Mouse (Mus musculus): ENCODE data around the gene Arhgap19. TPM values are rescaled to one million over a fixed set of nuclear protein-coding genes. Genes with fewer than 3 reads are reported as not detected.
A peak's percentile ranks its signal among the peaks of the same experiment; 100 is the strongest.

The Arhgap19 gene
- polyA plus RNA-seq, 1 experiment from 2014 or later = 13.6 TPM

- ATAC-seq (replicated peaks; ENCODE audit: extremely low read depth, insufficient read depth, low FRiP score) = no peak
- 76% methylated on average over 4 of the region's 4 CpGs for WGBS
Measured at GRCm38 (mm10) chr19:41842706-41843105, 40.9 kb upstream of the Arhgap19 start.

GRCm38 (mm10) chr19:41842196-41842595 lies 40.3 kb upstream of the Arhgap19 start:
- WGBS = 90% methylated on average over 4 of the region's 4 CpGs
- no peak overlapping the region for H3K9ac ChIP-seq (ENCODE audit: low read length)
- H3K9me3 ChIP-seq (replicated peaks; ENCODE audit: control insufficient read depth, low read length) = no peaks in the 10 kb centered on the region
- H3K4me1 ChIP-seq (ENCODE audit: control insufficient read depth, insufficient read depth, low read length) = peaks cover 20% of the 10 kb centered on the region
- H3K4me2 ChIP-seq (ENCODE audit: low read depth, low read length) = no peak overlapping the region
- no peak overlapping the region for H3K4me3 ChIP-seq (ENCODE audit: low read length)
- no peaks in the 10 kb centered on the region for H3K36me3 ChIP-seq (ENCODE audit: control insufficient read depth, insufficient read depth)
- ATAC-seq (replicated peaks; ENCODE audit: extremely low read depth, insufficient read depth, low FRiP score) = no peak
- H3K27me3 ChIP-seq (ENCODE audit: control insufficient read depth, insufficient read depth, low read length) = no peaks in the 10 kb centered on the region
- no peak overlapping the region for H3K27ac ChIP-seq (ENCODE audit: low read length)

More at GRCm38 (mm10) chr19:41842706-41843105, 40.9 kb upstream of the Arhgap19 start:
- Histone ChIP-seq H3K4me1 (ENCODE audit: control insufficient read depth, insufficient read depth, low read length) (peaks cover 16% of the 10 kb centered on the region), H3K9me3 (replicated peaks; ENCODE audit: control insufficient read depth, low read length) (no peaks in the 10 kb centered on the region), H3K4me3 (ENCODE audit: low read length) (no peak overlapping the region), H3K36me3 (ENCODE audit: control insufficient read depth, insufficient read depth) (no peaks in the 10 kb centered on the region), H3K4me2 (ENCODE audit: low read depth, low read length) (no peak overlapping the region), H3K27ac (ENCODE audit: low read length) (no peak overlapping the region), H3K9ac (ENCODE audit: low read length) (no peak overlapping the region), H3K27me3 (ENCODE audit: control insufficient read depth, insufficient read depth, low read length) (no peaks in the 10 kb centered on the region)

- Histone ChIP-seq H3K27ac (ENCODE audit: low read length) (no peak overlapping the region), H3K4me2 (ENCODE audit: low read depth, low read length) (no peak overlapping the region), H3K4me3 (ENCODE audit: low read length) (no peak overlapping the region), H3K4me1 (ENCODE audit: control insufficient read depth, insufficient read depth, low read length) (peaks cover 17% of the 10 kb centered on the region), H3K36me3 (ENCODE audit: control insufficient read depth, insufficient read depth) (no peaks in the 10 kb centered on the region), H3K9me3 (replicated peaks; ENCODE audit: control insufficient read depth, low read length) (no peaks in the 10 kb centered on the region), H3K27me3 (ENCODE audit: control insufficient read depth, insufficient read depth, low read length) (no peaks in the 10 kb centered on the region), H3K9ac (ENCODE audit: low read length) (no peak overlapping the region)
- WGBS = 35% methylated on average over 7 of the region's 7 CpGs
- peak; percentile 29; the same call in 1 of the 2 replicates for ATAC-seq (replicated peaks; ENCODE audit: extremely low read depth, insufficient read depth, low FRiP score)
Measured at GRCm38 (mm10) chr19:41841105-41841750, 39.4 kb upstream of the Arhgap19 start.

- Histone ChIP-seq H3K27me3 (ENCODE audit: control insufficient read depth, insufficient read depth, low read length) (no peaks in the 10 kb centered on the region), H3K9ac (ENCODE audit: low read length) (no peak overlapping the region), H3K4me3 (ENCODE audit: low read length) (no peak overlapping the region), H3K4me1 (ENCODE audit: control insufficient read depth, insufficient read depth, low read length) (peaks cover 20% of the 10 kb centered on the region), H3K27ac (ENCODE audit: low read length) (no peak overlapping the region), H3K4me2 (ENCODE audit: low read depth, low read length) (no peak overlapping the region), H3K36me3 (ENCODE audit: control insufficient read depth, insufficient read depth) (no peaks in the 10 kb centered on the region), H3K9me3 (replicated peaks; ENCODE audit: control insufficient read depth, low read length) (no peaks in the 10 kb centered on the region)
- ATAC-seq (replicated peaks; ENCODE audit: extremely low read depth, insufficient read depth, low FRiP score) = no peak
- 93% methylated on average over 3 of the region's 3 CpGs for WGBS
Measured at GRCm38 (mm10) chr19:41839685-41840084, 37.8 kb upstream of the Arhgap19 start.

GRCm38 (mm10) chr19:41838808-41839207 lies 37.0 kb upstream of the Arhgap19 start:
- Histone ChIP-seq H3K9me3 (replicated peaks; ENCODE audit: control insufficient read depth, low read length) (no peaks in the 10 kb centered on the region), H3K27me3 (ENCODE audit: control insufficient read depth, insufficient read depth, low read length) (no peaks in the 10 kb centered on the region), H3K27ac (ENCODE audit: low read length) (no peak overlapping the region), H3K4me2 (ENCODE audit: low read depth, low read length) (no peak overlapping the region), H3K4me3 (ENCODE audit: low read length) (no peak overlapping the region), H3K9ac (ENCODE audit: low read length) (no peak overlapping the region), H3K36me3 (ENCODE audit: control insufficient read depth, insufficient read depth) (no peaks in the 10 kb centered on the region), H3K4me1 (ENCODE audit: control insufficient read depth, insufficient read depth, low read length) (peaks cover 20% of the 10 kb centered on the region)
- ATAC-seq (replicated peaks; ENCODE audit: extremely low read depth, insufficient read depth, low FRiP score) = no peak
- 43% methylated on average over 6 of the region's 6 CpGs for WGBS

GRCm38 (mm10) chr19:41837917-41838261 lies 36.0 kb upstream of the Arhgap19 start:
- H3K4me2 ChIP-seq (ENCODE audit: low read depth, low read length) = peak overlapping the region; percentile 20; the same call in 1 of the 2 replicates
- H3K27ac ChIP-seq (ENCODE audit: low read length) = no peak overlapping the region
- 25% methylated on average over 4 of the region's 4 CpGs for WGBS

GRCm38 (mm10) chr19:41837194-41837916 lies 35.5 kb upstream of the Arhgap19 start:
- Histone ChIP-seq H3K4me1 (ENCODE audit: control insufficient read depth, insufficient read depth, low read length) (peaks cover 20% of the 10 kb centered on the region), H3K9me3 (replicated peaks; ENCODE audit: control insufficient read depth, low read length) (no peaks in the 10 kb centered on the region), H3K4me3 (ENCODE audit: low read length) (no peak overlapping the region; the same call in 1 of the 2 replicates), H3K9ac (ENCODE audit: low read length) (no peak overlapping the region), H3K27ac (ENCODE audit: low read length) (no peak overlapping the region), H3K27me3 (ENCODE audit: control insufficient read depth, insufficient read depth, low read length) (peaks cover 5% of the 10 kb centered on the region; the same call in 1 of the 2 replicates), H3K4me2 (ENCODE audit: low read depth, low read length) (peak overlapping the region; percentile 20; the same call in 1 of the 2 replicates), H3K36me3 (ENCODE audit: control insufficient read depth, insufficient read depth) (no peaks in the 10 kb centered on the region)
- 31% methylated on average over 9 of the region's 9 CpGs for WGBS
- ATAC-seq (replicated peaks; ENCODE audit: extremely low read depth, insufficient read depth, low FRiP score) = no peak

More at GRCm38 (mm10) chr19:41837917-41838261, 36.0 kb upstream of the Arhgap19 start:
- no peak overlapping the region for H3K9ac ChIP-seq (ENCODE audit: low read length)
- H3K4me3 ChIP-seq (ENCODE audit: low read length) = no peak overlapping the region; the same call in 1 of the 2 replicates
- ATAC-seq (replicated peaks; ENCODE audit: extremely low read depth, insufficient read depth, low FRiP score) = no peak
- H3K4me1 ChIP-seq (ENCODE audit: control insufficient read depth, insufficient read depth, low read length) = peaks cover 20% of the 10 kb centered on the region
- no peaks in the 10 kb centered on the region for H3K27me3 ChIP-seq (ENCODE audit: control insufficient read depth, insufficient read depth, low read length)
- H3K36me3 ChIP-seq (ENCODE audit: control insufficient read depth, insufficient read depth) = no peaks in the 10 kb centered on the region
- H3K9me3 ChIP-seq (replicated peaks; ENCODE audit: control insufficient read depth, low read length) = no peaks in the 10 kb centered on the region

GRCm38 (mm10) chr19:41836719-41837118 lies 34.9 kb upstream of the Arhgap19 start:
- WGBS = 48% methylated on average over 3 of the region's 3 CpGs
- peaks cover 22% of the 10 kb centered on the region for H3K4me1 ChIP-seq (ENCODE audit: control insufficient read depth, insufficient read depth, low read length)
- H3K4me3 ChIP-seq (ENCODE audit: low read length) = no peak overlapping the region
- ATAC-seq (replicated peaks; ENCODE audit: extremely low read depth, insufficient read depth, low FRiP score) = no peak
- H3K9ac ChIP-seq (ENCODE audit: low read length) = no peak overlapping the region
- no peaks in the 10 kb centered on the region for H3K36me3 ChIP-seq (ENCODE audit: control insufficient read depth, insufficient read depth)
- no peak overlapping the region for H3K27ac ChIP-seq (ENCODE audit: low read length)
- peaks cover 8% of the 10 kb centered on the region; the same call in 1 of the 2 replicates for H3K27me3 ChIP-seq (ENCODE audit: control insufficient read depth, insufficient read depth, low read length)
- H3K9me3 ChIP-seq (replicated peaks; ENCODE audit: control insufficient read depth, low read length) = no peaks in the 10 kb centered on the region
- no peak overlapping the region for H3K4me2 ChIP-seq (ENCODE audit: low read depth, low read length)

- peak; percentile 64 for ATAC-seq (replicated peaks; ENCODE audit: extremely low read depth, insufficient read depth, low FRiP score)
- Histone ChIP-seq H3K36me3 (ENCODE audit: control insufficient read depth, insufficient read depth) (no peaks in the 10 kb centered on the region), H3K27ac (ENCODE audit: low read length) (peak overlapping the region; percentile 37; the same call in 1 of the 2 replicates), H3K4me2 (ENCODE audit: low read depth, low read length) (peak overlapping the region; percentile 51), H3K9me3 (replicated peaks; ENCODE audit: control insufficient read depth, low read length) (no peaks in the 10 kb centered on the region), H3K4me3 (ENCODE audit: low read length) (no peak overlapping the region), H3K4me1 (ENCODE audit: control insufficient read depth, insufficient read depth, low read length) (peaks cover 22% of the 10 kb centered on the region), H3K27me3 (ENCODE audit: control insufficient read depth, insufficient read depth, low read length) (peaks cover 8% of the 10 kb centered on the region; the same call in 1 of the 2 replicates), H3K9ac (ENCODE audit: low read length) (no peak overlapping the region)
- WGBS = under 1% methylated on average over 6 of the region's 6 CpGs
Measured at GRCm38 (mm10) chr19:41835816-41836215, 34.0 kb upstream of the Arhgap19 start.

Measured in heart, embryonic 16.5 days (tissue).